15 mouse cellular contexts compared by ENCODE assay signal in the genomic region with DNA sequence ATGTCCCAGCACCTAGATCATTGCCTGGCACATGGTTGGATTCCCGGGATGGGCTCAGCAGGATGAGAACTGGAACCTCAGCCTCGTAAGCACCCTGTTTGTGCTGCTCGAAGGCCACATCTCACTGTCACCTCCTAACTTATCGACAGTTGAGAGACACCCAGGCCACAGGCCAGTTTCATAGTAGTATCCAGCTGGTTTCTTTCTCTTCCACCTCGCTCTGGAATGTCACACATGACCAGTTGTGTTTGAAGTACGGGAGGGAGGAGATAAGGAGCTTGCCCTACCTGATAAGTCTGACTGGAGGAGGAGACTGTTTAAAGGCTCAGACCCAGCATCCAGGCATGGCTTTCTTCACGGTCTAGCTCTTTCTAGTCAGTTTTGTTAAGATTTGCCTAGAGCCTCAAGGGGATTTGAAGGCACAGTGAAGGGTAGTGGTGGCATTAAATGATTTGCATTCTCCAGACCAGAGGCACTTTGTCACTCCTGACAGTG. TPM values are rescaled to one million over a fixed set of nuclear protein-coding genes. Genes with fewer than 3 reads are reported as not detected.
DNase-seq lines count a peak whose midpoint lies in the region; ATAC-seq and TF ChIP-seq lines count a peak whose summit lies in the region.
"Had no signal": no experiment of that assay in that cellular context is flagged by ENCODE, and none has a peak within 500 bp of the region (broad histone marks: within the 10 kb centered on the region; RNA-seq: fewer than 3 reads in every experiment).

No protein-coding gene starts in this region.

- no peaks in the 10 kb centered on the region for H3K27me3 ChIP-seq in heart, embryonic 10.5 days (ENCODE audit: insufficient read depth, poor library complexity, severe bottlenecking)
- H3K27me3 ChIP-seq in intestine, postnatal 0 days (replicated peaks; ENCODE audit: control insufficient read depth, insufficient read depth, low read length) = no peaks in the 10 kb centered on the region
- H3K27me3 ChIP-seq in forebrain, embryonic 15.5 days = no peaks in the 10 kb centered on the region
- H3K27me3 ChIP-seq: embryonic facial prominence, embryonic 15.5 days had no signal

- ATAC-seq in intestine, postnatal 0 days = peak; percentile 61
- ATAC-seq in forebrain, embryonic 15.5 days (replicated peaks) = no peak

- H3K9me3 ChIP-seq in heart, embryonic 10.5 days = no peaks in the 10 kb centered on the region
- no peaks in the 10 kb centered on the region for H3K9me3 ChIP-seq in intestine, postnatal 0 days (ENCODE audit: control insufficient read depth)
- H3K9me3 ChIP-seq in forebrain, embryonic 15.5 days = no peaks in the 10 kb centered on the region
- H3K9me3 ChIP-seq: embryonic facial prominence, embryonic 15.5 days had no signal

- H3K27ac ChIP-seq in heart, embryonic 10.5 days = peak overlapping the region; percentile 81
- peak overlapping the region; percentile 42 for H3K27ac ChIP-seq in intestine, postnatal 0 days (ENCODE audit: low read depth, low read length)
- H3K27ac ChIP-seq in forebrain, embryonic 15.5 days (replicated peaks) = no peak overlapping the region
- H3K27ac ChIP-seq: embryonic facial prominence, embryonic 15.5 days had no signal

- TF ChIP-seq CTCF in intestine, postnatal 0 days (IDR thresholded peaks at IDR 0.05; ENCODE audit: low read depth) = no peak

- peaks cover 29% of the 10 kb centered on the region for H3K36me3 ChIP-seq in heart, embryonic 10.5 days
- peaks cover 26% of the 10 kb centered on the region for H3K36me3 ChIP-seq in intestine, postnatal 0 days (ENCODE audit: control insufficient read depth, insufficient read depth)
- H3K36me3 ChIP-seq in forebrain, embryonic 15.5 days = peaks cover 28% of the 10 kb centered on the region

- H3K4me3 ChIP-seq in heart, embryonic 10.5 days = peak overlapping the region; percentile 12; the same call in 1 of the 2 replicates
- no peak overlapping the region for H3K4me3 ChIP-seq in intestine, postnatal 0 days (ENCODE audit: low read depth, low read length)
- no peak overlapping the region for H3K4me3 ChIP-seq in forebrain, embryonic 15.5 days
- H3K4me3 ChIP-seq: embryonic facial prominence, embryonic 15.5 days had no signal

- no peak overlapping the region for H3K9ac ChIP-seq in intestine, postnatal 0 days (ENCODE audit: low read depth, low read length)
- H3K9ac ChIP-seq in forebrain, embryonic 15.5 days (replicated peaks) = no peak overlapping the region
- H3K9ac ChIP-seq: embryonic facial prominence, embryonic 15.5 days had no signal

- peak; percentile 50 for DNase-seq in A20 (ENCODE audit: low read depth, low spot score)
- peak; percentile 96 for DNase-seq in heart, embryonic 10.5 days (ENCODE audit: low spot score)
- peak; percentile 56 for DNase-seq in lung, postnatal 10 days
- DNase-seq in adrenal gland, postnatal 10 days = no peak
- no peak for DNase-seq in ovary, postnatal 10 days (ENCODE audit: low spot score)
- DNase-seq in ovary, adult 18-20 months (ENCODE audit: low spot score) = no peak
- DNase-seq: cerebellum, postnatal 10 days; gastrocnemius, postnatal 10 days; kidney, adult 2 months had no signal

- peaks cover 51% of the 10 kb centered on the region for H3K4me1 ChIP-seq in heart, embryonic 10.5 days
- H3K4me1 ChIP-seq in intestine, postnatal 0 days (replicated peaks; ENCODE audit: control insufficient read depth, insufficient read depth, low read length) = peaks cover 7% of the 10 kb centered on the region; the same call in 1 of the 2 replicates
- peaks cover 17% of the 10 kb centered on the region for H3K4me1 ChIP-seq in forebrain, embryonic 15.5 days

- WGBS in heart, embryonic 10.5 days = 11% methylated on average over 7 of the region's 7 CpGs
- WGBS in intestine, postnatal 0 days = 38% methylated on average over 7 of the region's 7 CpGs
- WGBS in forebrain, embryonic 15.5 days = 91% methylated on average over 7 of the region's 7 CpGs

- 0 out of 2 replicates have a peak overlapping the region, but pooled peaks have one; percentile 9 for H3K4me2 ChIP-seq in intestine, postnatal 0 days (replicated peaks; ENCODE audit: low read depth)
- H3K4me2 ChIP-seq in forebrain, embryonic 15.5 days (replicated peaks) = no peak overlapping the region
- H3K4me2 ChIP-seq: embryonic facial prominence, embryonic 15.5 days had no signal

RNA-seq across cellular contexts. Expression of gene Gm21987, which starts 3.6 kb away (rescaled TPM):
- polyA plus RNA-seq in heart, embryonic 10.5 days (2016; fragmentation: Nextera tagmentation; extraction: Ambion mirVana) = 1.3 and 4.6 TPM in 2 replicates
- 0.38 TPM in 1 of 2 replicates, not detected in the other for polyA plus RNA-seq in intestine, postnatal 0 days (2015; fragmentation: Nextera tagmentation; extraction: Ambion mirVana)
- not detected in 2 replicates for polyA plus RNA-seq in forebrain, embryonic 15.5 days (2015; fragmentation: Nextera tagmentation; extraction: Ambion mirVana)
- not detected for total RNA-seq in adrenal gland, postnatal 10 days (2021)
- total RNA-seq: adrenal gland, postnatal 4 days; gastrocnemius, postnatal 10 days; left cerebral cortex, adult 18-20 months had no signal
- polyA plus RNA-seq: embryonic facial prominence, embryonic 15.5 days; kidney, adult 2 months; neural tube, embryonic 14.5 days had no signal

RNA-seq across cellular contexts. Expression of gene Cox17, which starts 3.6 kb away (rescaled TPM):
- polyA plus RNA-seq in heart, embryonic 10.5 days (2016; fragmentation: Nextera tagmentation; extraction: Ambion mirVana) = 287 and 339 TPM in 2 replicates
- polyA plus RNA-seq in intestine, postnatal 0 days (2015; fragmentation: Nextera tagmentation; extraction: Ambion mirVana) = 557 and 587 TPM in 2 replicates
- 102 and 113 TPM in 2 replicates for polyA plus RNA-seq in forebrain, embryonic 15.5 days (2015; fragmentation: Nextera tagmentation; extraction: Ambion mirVana)
- 100 to 1,000 TPM; 385 to 411 TPM for total RNA-seq in adrenal gland, postnatal 10 days (2021)

RNA-seq across cellular contexts. Expression of gene Maats1, which starts 8.5 kb away (rescaled TPM):
- 0.06 and 0.12 TPM in 2 replicates for polyA plus RNA-seq in heart, embryonic 10.5 days (2016; fragmentation: Nextera tagmentation; extraction: Ambion mirVana)
- polyA plus RNA-seq in intestine, postnatal 0 days (2015; fragmentation: Nextera tagmentation; extraction: Ambion mirVana) = 0.88 and 1.0 TPM in 2 replicates
- 0.54 and 1.0 TPM in 2 replicates for polyA plus RNA-seq in forebrain, embryonic 15.5 days (2015; fragmentation: Nextera tagmentation; extraction: Ambion mirVana)
- under 1 TPM; 0.42 to 0.51 TPM for total RNA-seq in adrenal gland, postnatal 10 days (2021)

RNA-seq across cellular contexts. Expression of gene Popdc2, which starts 11.6 kb away (rescaled TPM):
- polyA plus RNA-seq in heart, embryonic 10.5 days (2016; fragmentation: Nextera tagmentation; extraction: Ambion mirVana) = 230 and 378 TPM in 2 replicates
- 16.6 and 16.9 TPM in 2 replicates for polyA plus RNA-seq in intestine, postnatal 0 days (2015; fragmentation: Nextera tagmentation; extraction: Ambion mirVana)
- 0.22 and 0.42 TPM in 2 replicates for polyA plus RNA-seq in forebrain, embryonic 15.5 days (2015; fragmentation: Nextera tagmentation; extraction: Ambion mirVana)
- total RNA-seq in adrenal gland, postnatal 10 days (2021) = 1 to 10 TPM; 4.6 to 8.5 TPM

RNA-seq across cellular contexts. Expression of gene Nr1i2, which starts 55.8 kb away (rescaled TPM):
- polyA plus RNA-seq in heart, embryonic 10.5 days (2016; fragmentation: Nextera tagmentation; extraction: Ambion mirVana) = 0.08 TPM in 1 of 2 replicates, not detected in the other
- polyA plus RNA-seq in intestine, postnatal 0 days (2015; fragmentation: Nextera tagmentation; extraction: Ambion mirVana) = 23.1 and 26.0 TPM in 2 replicates
- polyA plus RNA-seq in forebrain, embryonic 15.5 days (2015; fragmentation: Nextera tagmentation; extraction: Ambion mirVana) = not detected in 2 replicates
- total RNA-seq in adrenal gland, postnatal 10 days (2021) = 10 to 100 TPM in 1 of 2 experiments, 1 to 10 TPM in 1; 2.6 to 14.2 TPM
- total RNA-seq: gastrocnemius, postnatal 10 days; left cerebral cortex, adult 18-20 months had no signal
- polyA plus RNA-seq: embryonic facial prominence, embryonic 15.5 days; neural tube, embryonic 14.5 days had no signal

Comparison
In these comparisons a context has a peak if more than half of its experiments do, and no peak if none do; other contexts are left out.
1. DNase-seq: peak in A20 (single experiment), heart, embryonic 10.5 days (single experiment) and lung, postnatal 10 days (single experiment); none in adrenal gland, postnatal 10 days (single experiment), ovary, postnatal 10 days (single experiment) and ovary, adult 18-20 months (single experiment).